Mouse (Mus musculus): ENCODE measurements around the gene Csrnp2. TPM values are rescaled to one million over a fixed set of nuclear protein-coding genes. Genes with fewer than 3 reads are reported as not detected.
"Not testable (repeated sequence)": the region's sequence is repeated elsewhere in the genome, so short reads cannot be mapped to it uniquely, and the experiment has no call there.

Csrnp2 gene
- polyA plus RNA-seq, 1 experiment from 2014 or later = 10.2 TPM

DNA sequence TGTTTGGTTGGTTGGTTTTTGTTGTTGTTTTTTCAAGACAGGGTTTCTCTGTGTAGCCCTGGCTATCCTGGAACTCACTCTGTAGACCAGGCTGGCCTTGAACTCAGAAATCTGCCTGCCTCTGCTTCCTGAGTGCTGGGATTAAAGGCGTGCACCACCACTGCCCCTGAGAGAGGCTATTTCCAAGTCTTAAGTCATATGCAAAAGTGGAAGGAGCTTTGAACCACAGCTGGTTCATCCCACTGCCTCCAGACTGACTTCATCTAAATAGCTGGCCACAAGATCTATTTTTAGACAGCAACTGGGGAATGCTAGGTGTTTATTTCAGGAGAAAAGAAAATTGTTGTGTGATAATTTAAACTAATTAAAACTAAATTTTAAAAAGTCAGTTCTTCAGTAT lies 7.0 kb downstream of the Csrnp2 start:
- 76% methylated on average over 1 of the region's 1 CpGs for WGBS (ENCODE audit: insufficient replicate concordance)
- not testable (repeated sequence) for H3K4me2 ChIP-seq; H3K9ac ChIP-seq (ENCODE audit: low read depth, low read length); H3K4me3 ChIP-seq (ENCODE audit: low read depth, low read length); H3K27me3 ChIP-seq (ENCODE audit: control insufficient read depth, insufficient read depth, low read length); H3K9me3 ChIP-seq (replicated peaks; ENCODE audit: control insufficient read depth, low read length); ATAC-seq (replicated peaks; ENCODE audit: insufficient number of reproducible peaks, low FRiP score, low TSS enrichment); H3K36me3 ChIP-seq (ENCODE audit: control insufficient read depth, insufficient read depth, low read length); H3K27ac ChIP-seq (ENCODE audit: low read depth, low read length)
- H3K4me1 ChIP-seq (ENCODE audit: control insufficient read depth, insufficient read depth, low read length) = peaks cover 42% of the 10 kb centered on the region

DNA sequence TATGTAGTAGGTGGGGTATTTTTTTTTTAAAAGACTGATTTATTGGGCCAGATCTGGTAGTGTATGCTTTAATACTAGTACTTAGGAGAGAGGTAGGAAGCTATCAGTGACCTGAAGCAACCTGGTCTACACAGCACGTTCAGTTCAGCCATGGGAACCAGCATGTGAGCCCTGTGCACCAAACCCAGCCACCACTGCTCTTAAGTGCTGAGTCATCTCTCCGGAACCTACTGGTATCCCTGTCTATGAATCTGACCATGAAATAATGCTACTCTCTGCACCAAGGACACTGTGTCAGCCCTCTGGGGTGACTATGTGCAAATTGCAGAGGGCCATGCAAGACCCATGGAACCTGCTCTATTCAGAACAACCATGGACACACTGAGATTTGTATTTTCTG lies 8.2 kb downstream of the Csrnp2 start:
- no peak for ATAC-seq (replicated peaks; ENCODE audit: insufficient number of reproducible peaks, low FRiP score, low TSS enrichment)
- H3K36me3 ChIP-seq (ENCODE audit: control insufficient read depth, insufficient read depth, low read length) = peaks cover 13% of the 10 kb centered on the region

GRCm38 (mm10) chr15:100486450-100486849 lies 8.8 kb downstream of the Csrnp2 start:
- peaks cover 17% of the 10 kb centered on the region for H3K36me3 ChIP-seq (ENCODE audit: control insufficient read depth, insufficient read depth, low read length)
- ATAC-seq (replicated peaks; ENCODE audit: insufficient number of reproducible peaks, low FRiP score, low TSS enrichment) = no peak
- H3K27ac ChIP-seq (ENCODE audit: low read depth, low read length) = no peak overlapping the region
- H3K27me3 ChIP-seq (ENCODE audit: control insufficient read depth, insufficient read depth, low read length) = no peaks in the 10 kb centered on the region
- no peak overlapping the region for H3K9ac ChIP-seq (ENCODE audit: low read depth, low read length)
- no peak overlapping the region for H3K4me2 ChIP-seq
- peaks cover 33% of the 10 kb centered on the region for H3K4me1 ChIP-seq (ENCODE audit: control insufficient read depth, insufficient read depth, low read length)
- 47% methylated on average over 7 of the region's 7 CpGs for WGBS (ENCODE audit: insufficient replicate concordance)
- no peaks in the 10 kb centered on the region for H3K9me3 ChIP-seq (replicated peaks; ENCODE audit: control insufficient read depth, low read length)
- no peak overlapping the region for H3K4me3 ChIP-seq (ENCODE audit: low read depth, low read length)

More for the DNA sequence above, 8.2 kb downstream of the Csrnp2 start:
- 74% methylated on average over 2 of the region's 2 CpGs for WGBS (ENCODE audit: insufficient replicate concordance)
- Histone ChIP-seq H3K27me3 (ENCODE audit: control insufficient read depth, insufficient read depth, low read length) (no peaks in the 10 kb centered on the region), H3K9ac (ENCODE audit: low read depth, low read length) (no peak overlapping the region), H3K4me3 (ENCODE audit: low read depth, low read length) (no peak overlapping the region), H3K27ac (ENCODE audit: low read depth, low read length) (no peak overlapping the region), H3K4me1 (ENCODE audit: control insufficient read depth, insufficient read depth, low read length) (peaks cover 36% of the 10 kb centered on the region), H3K4me2 (no peak overlapping the region), H3K9me3 (replicated peaks; ENCODE audit: control insufficient read depth, low read length) (no peaks in the 10 kb centered on the region)

DNA sequence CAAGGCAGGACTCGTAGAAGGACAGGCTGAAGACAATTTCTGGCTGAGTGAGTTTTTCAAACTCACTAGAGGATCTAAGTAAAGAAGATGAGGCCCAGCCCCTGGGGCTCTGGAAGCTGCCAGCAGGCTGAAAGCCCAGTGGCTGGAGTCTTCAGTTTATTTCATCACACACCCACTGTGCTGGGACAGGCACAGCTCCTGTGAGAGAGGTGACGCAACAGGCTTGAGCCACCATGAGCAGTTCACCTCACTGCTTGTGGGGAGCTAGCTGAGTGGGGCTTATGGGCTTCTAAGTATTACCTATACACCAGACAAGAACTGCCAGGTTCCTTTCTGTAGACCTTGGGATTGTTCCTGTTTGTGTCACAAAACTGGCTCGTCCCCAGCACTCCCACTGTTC lies 9.7 kb downstream of the Csrnp2 start:
- ATAC-seq (replicated peaks; ENCODE audit: insufficient number of reproducible peaks, low FRiP score, low TSS enrichment) = no peak
- Histone ChIP-seq H3K9ac (ENCODE audit: low read depth, low read length) (no peak overlapping the region), H3K27me3 (ENCODE audit: control insufficient read depth, insufficient read depth, low read length) (no peaks in the 10 kb centered on the region), H3K4me1 (ENCODE audit: control insufficient read depth, insufficient read depth, low read length) (peaks cover 27% of the 10 kb centered on the region), H3K4me2 (no peak overlapping the region), H3K9me3 (replicated peaks; ENCODE audit: control insufficient read depth, low read length) (no peaks in the 10 kb centered on the region), H3K4me3 (ENCODE audit: low read depth, low read length) (no peak overlapping the region), H3K27ac (ENCODE audit: low read depth, low read length) (no peak overlapping the region), H3K36me3 (ENCODE audit: control insufficient read depth, insufficient read depth, low read length) (peaks cover 24% of the 10 kb centered on the region)
- 83% methylated on average over 3 of the region's 3 CpGs for WGBS (ENCODE audit: insufficient replicate concordance)

DNA sequence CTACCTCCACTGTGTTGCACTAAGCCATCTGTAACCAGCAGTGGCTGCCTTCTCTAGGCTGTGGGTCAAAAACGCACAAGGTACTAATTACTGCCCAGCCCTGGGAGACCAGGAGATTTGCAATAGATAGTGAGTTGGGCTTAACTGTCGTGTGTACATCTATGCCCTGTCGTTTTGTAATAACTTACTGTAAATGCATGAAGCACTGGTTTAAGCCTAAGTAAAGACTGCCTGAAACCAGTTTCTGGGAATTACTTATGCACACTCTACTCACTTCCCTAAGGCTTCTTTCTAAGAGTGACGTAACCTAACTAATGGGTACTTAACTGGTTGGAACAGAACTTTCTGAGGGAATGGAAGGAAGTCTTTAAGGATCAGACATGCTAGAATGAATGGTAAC lies 16.4 kb downstream of the Csrnp2 start:
- Histone ChIP-seq H3K4me1 (ENCODE audit: control insufficient read depth, insufficient read depth, low read length) (no peaks in the 10 kb centered on the region), H3K36me3 (ENCODE audit: control insufficient read depth, insufficient read depth, low read length) (peaks cover 42% of the 10 kb centered on the region), H3K27me3 (ENCODE audit: control insufficient read depth, insufficient read depth, low read length) (no peaks in the 10 kb centered on the region), H3K4me3 (ENCODE audit: low read depth, low read length) (no peak overlapping the region), H3K27ac (ENCODE audit: low read depth, low read length) (no peak overlapping the region), H3K4me2 (no peak overlapping the region), H3K9me3 (replicated peaks; ENCODE audit: control insufficient read depth, low read length) (no peaks in the 10 kb centered on the region), H3K9ac (ENCODE audit: low read depth, low read length) (no peak overlapping the region)
- 80% methylated on average over 4 of the region's 4 CpGs for WGBS (ENCODE audit: insufficient replicate concordance)
- no peak for ATAC-seq (replicated peaks; ENCODE audit: insufficient number of reproducible peaks, low FRiP score, low TSS enrichment)

DNA sequence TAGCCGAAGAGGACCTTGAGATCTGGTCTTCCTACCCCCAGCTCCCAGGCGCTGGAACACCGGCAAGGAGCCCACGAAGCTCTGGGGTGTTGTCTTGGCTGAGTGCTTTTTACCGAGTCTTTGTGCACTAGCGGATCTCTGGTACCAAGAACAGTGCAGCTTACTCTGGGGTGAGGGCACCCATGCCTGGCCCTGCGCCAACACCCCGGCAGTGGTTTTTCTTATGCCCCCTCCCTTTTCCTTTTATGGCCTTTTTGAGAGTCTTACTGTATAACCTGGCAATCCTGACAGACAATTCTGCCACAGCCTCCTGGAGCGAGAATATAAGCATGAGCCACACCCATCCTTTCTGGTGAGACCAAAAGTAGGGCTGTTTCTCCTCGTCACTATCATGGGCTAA lies 16.9 kb downstream of the Csrnp2 start:
- Histone ChIP-seq H3K4me1 (ENCODE audit: control insufficient read depth, insufficient read depth, low read length) (no peaks in the 10 kb centered on the region), H3K27me3 (ENCODE audit: control insufficient read depth, insufficient read depth, low read length) (no peaks in the 10 kb centered on the region), H3K9me3 (replicated peaks; ENCODE audit: control insufficient read depth, low read length) (no peaks in the 10 kb centered on the region), H3K4me2 (no peak overlapping the region), H3K36me3 (ENCODE audit: control insufficient read depth, insufficient read depth, low read length) (peaks cover 42% of the 10 kb centered on the region), H3K4me3 (ENCODE audit: low read depth, low read length) (no peak overlapping the region), H3K9ac (ENCODE audit: low read depth, low read length) (no peak overlapping the region), H3K27ac (ENCODE audit: low read depth, low read length) (no peak overlapping the region)
- ATAC-seq (replicated peaks; ENCODE audit: insufficient number of reproducible peaks, low FRiP score, low TSS enrichment) = no peak
- 80% methylated on average over 10 of the region's 10 CpGs for WGBS (ENCODE audit: insufficient replicate concordance)

DNA sequence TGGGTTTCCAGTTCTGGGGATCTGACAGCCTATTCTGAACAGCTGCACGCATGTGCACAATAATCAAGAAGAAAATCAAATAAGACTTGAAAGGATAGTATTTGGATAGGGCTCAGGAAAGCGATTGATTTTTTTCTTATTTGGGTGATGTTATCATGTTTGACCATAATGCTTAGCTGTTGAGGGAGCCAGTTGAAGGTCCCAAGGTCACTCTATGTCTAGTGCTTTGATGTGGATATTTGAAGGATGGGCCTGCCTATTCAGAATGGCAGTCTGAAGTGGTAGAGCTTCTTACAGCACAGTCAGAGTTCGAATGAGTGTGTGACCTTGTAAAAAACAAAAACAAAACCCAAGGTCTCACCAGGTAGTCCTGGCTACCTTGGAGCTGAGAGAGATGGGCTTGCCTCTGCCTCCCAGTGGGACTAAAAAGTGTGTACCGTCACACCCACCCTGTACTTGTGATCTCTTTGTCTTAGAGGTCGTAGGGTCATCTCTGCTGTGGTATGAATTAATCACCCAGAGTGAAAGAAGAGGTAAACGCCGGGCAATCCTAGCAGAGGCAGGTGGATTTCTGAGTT lies 21.3 kb downstream of the Csrnp2 start:
- WGBS (ENCODE audit: insufficient replicate concordance) = 74% methylated on average over 7 of the region's 7 CpGs
- no peaks in the 10 kb centered on the region for H3K27me3 ChIP-seq (ENCODE audit: control insufficient read depth, insufficient read depth, low read length)
- no peak overlapping the region for H3K4me3 ChIP-seq (ENCODE audit: low read depth, low read length)
- no peak overlapping the region for H3K4me2 ChIP-seq
- no peak for ATAC-seq (replicated peaks; ENCODE audit: insufficient number of reproducible peaks, low FRiP score, low TSS enrichment)
- H3K9me3 ChIP-seq (replicated peaks; ENCODE audit: control insufficient read depth, low read length) = no peaks in the 10 kb centered on the region
- no peak overlapping the region for H3K9ac ChIP-seq (ENCODE audit: low read depth, low read length)
- no peak overlapping the region for H3K27ac ChIP-seq (ENCODE audit: low read depth, low read length)
- peaks cover 10% of the 10 kb centered on the region; the same call in 1 of the 2 replicates for H3K4me1 ChIP-seq (ENCODE audit: control insufficient read depth, insufficient read depth, low read length)
- peaks cover 24% of the 10 kb centered on the region for H3K36me3 ChIP-seq (ENCODE audit: control insufficient read depth, insufficient read depth, low read length)

DNA sequence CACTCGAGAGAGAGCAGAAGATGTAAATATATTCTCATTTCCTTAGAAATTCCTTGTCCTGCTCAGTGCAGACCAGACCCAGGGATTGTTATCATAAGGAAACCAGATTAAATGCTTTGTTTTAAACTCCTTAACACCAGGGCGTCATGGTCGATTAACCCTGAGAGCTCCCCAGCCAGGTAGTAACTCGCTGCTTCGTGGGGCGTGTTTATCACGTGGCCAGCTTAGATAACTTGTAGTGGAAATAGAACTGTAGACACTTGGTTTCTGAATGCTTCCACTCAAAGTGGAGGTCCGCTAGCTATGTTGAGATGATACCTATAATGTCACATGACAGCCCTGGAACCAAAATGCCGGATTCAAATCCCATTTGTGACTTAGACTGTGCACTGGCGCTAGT lies 25.3 kb downstream of the Csrnp2 start:
- H3K36me3 ChIP-seq (ENCODE audit: control insufficient read depth, insufficient read depth, low read length) = peaks cover 3% of the 10 kb centered on the region
- H3K27ac ChIP-seq (ENCODE audit: low read depth, low read length) = no peak overlapping the region
- H3K4me2 ChIP-seq = peak overlapping the region; percentile 91
- no peak for ATAC-seq (replicated peaks; ENCODE audit: insufficient number of reproducible peaks, low FRiP score, low TSS enrichment)
- H3K9ac ChIP-seq (ENCODE audit: low read depth, low read length) = no peak overlapping the region; the same call in 1 of the 2 replicates
- no peaks in the 10 kb centered on the region for H3K9me3 ChIP-seq (replicated peaks; ENCODE audit: control insufficient read depth, low read length)
- no peaks in the 10 kb centered on the region for H3K27me3 ChIP-seq (ENCODE audit: control insufficient read depth, insufficient read depth, low read length)
- 45% methylated on average over 10 of the region's 10 CpGs for WGBS (ENCODE audit: insufficient replicate concordance)
- H3K4me1 ChIP-seq (ENCODE audit: control insufficient read depth, insufficient read depth, low read length) = peaks cover 16% of the 10 kb centered on the region; the same call in 1 of the 2 replicates
- peak overlapping the region; percentile 85 for H3K4me3 ChIP-seq (ENCODE audit: low read depth, low read length)

- no peaks in the 10 kb centered on the region for H3K27me3 ChIP-seq (ENCODE audit: control insufficient read depth, insufficient read depth, low read length)
- peak overlapping the region; percentile 85 for H3K4me3 ChIP-seq (ENCODE audit: low read depth, low read length)
- peaks cover 16% of the 10 kb centered on the region; the same call in 1 of the 2 replicates for H3K4me1 ChIP-seq (ENCODE audit: control insufficient read depth, insufficient read depth, low read length)
- H3K36me3 ChIP-seq (ENCODE audit: control insufficient read depth, insufficient read depth, low read length) = peaks cover 3% of the 10 kb centered on the region; the same call in 1 of the 2 replicates
- H3K4me2 ChIP-seq = peak overlapping the region; percentile 91
- H3K9ac ChIP-seq (ENCODE audit: low read depth, low read length) = peak overlapping the region; percentile 89
- WGBS (ENCODE audit: insufficient replicate concordance) = under 1% methylated on average over 19 of the region's 19 CpGs
- peak overlapping the region; percentile 83; the same call in 1 of the 2 replicates for H3K27ac ChIP-seq (ENCODE audit: low read depth, low read length)
- H3K9me3 ChIP-seq (replicated peaks; ENCODE audit: control insufficient read depth, low read length) = no peaks in the 10 kb centered on the region
- ATAC-seq (replicated peaks; ENCODE audit: insufficient number of reproducible peaks, low FRiP score, low TSS enrichment) = peak; percentile 6
Measured at GRCm38 (mm10) chr15:100469189-100469545, 26.1 kb downstream of the Csrnp2 start.
